Mouse (Mus musculus): ENCODE results near the gene Map1b. TPM values are rescaled to one million over a fixed set of nuclear protein-coding genes. Genes with fewer than 3 reads are reported as not detected.
A peak's percentile ranks its signal among the peaks of the same experiment; 100 is the strongest.

Gene Map1b
- polyA plus RNA-seq, 1 experiment from 2014 or later: 23.4 TPM

DNA sequence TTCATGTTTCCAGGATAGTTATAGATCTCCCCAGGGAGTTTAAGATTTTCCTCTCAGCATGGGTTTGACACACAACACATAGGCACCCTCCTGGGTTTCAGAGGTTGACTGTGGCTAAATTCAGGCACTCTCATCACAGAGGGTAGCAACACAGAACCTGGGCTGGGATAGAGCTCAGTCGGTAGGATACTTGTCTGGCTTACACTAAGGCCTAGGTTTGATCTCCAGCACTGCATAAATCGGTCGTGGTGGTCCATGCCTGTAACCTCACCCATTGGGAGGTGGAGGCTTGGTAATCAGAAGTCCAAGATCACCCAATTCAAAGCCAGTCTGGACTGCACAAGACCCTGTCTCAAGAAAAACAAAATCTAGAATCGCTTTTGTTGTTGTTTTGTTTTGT is 68.1 kb downstream of the Map1b start:
- H3K4me2 ChIP-seq (ENCODE audit: low read length): no peak overlapping the region
- 75% methylated on average over 4 of the region's 4 CpGs for WGBS
- ATAC-seq (replicated peaks; ENCODE audit: low FRiP score, low read depth): no peak

DNA sequence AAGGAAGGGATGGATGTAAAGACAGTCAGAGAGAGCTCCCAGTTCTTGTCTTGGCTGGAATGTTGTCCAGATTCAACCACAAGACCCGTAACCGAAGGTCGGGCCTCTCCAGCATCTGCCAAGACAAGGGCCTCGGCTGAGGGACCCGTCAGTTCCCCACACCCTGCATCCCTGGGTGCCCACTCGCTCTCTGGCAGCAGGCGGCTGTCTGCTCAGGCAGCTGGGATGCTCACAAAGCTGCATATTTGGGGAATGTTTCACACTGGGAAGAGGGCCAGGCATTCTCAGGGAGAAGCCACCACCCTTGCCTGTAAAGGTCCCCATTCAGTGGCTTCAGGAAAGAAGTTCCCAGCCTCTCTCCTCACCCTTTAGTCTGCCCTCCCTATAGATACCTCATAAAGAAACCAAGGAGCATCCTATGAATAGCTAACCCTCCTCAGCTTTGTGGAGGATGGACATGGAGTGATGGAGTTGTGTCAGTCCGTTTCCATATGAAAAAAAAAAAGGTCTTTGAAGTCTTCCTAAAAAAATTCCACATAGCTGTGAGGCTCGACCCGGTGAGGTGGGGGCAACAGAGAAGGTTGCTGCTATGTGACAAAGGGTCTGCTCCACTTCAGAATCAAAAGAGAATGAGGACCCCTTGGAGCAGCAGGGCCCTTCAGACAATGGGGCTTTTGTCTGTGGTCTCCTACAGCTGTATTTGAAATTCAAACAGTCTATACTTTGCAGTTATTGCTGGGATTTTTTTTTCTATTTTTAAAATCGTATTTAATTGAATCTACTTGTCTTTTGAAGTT is 68.7 kb downstream of the Map1b start:
- ATAC-seq (replicated peaks; ENCODE audit: low FRiP score, low read depth): no peak
- H3K27ac ChIP-seq: no peak overlapping the region
- no peaks in the 10 kb centered on the region for H3K9me3 ChIP-seq (replicated peaks; ENCODE audit: low read length)
- no peak overlapping the region for H3K4me3 ChIP-seq (replicated peaks; ENCODE audit: low read depth, low read length)
- 0 out of 2 replicates have a peak, but pooled peaks cover 2% of the 10 kb centered on the region for H3K36me3 ChIP-seq (ENCODE audit: insufficient read depth, low read length)
- H3K4me1 ChIP-seq (replicated peaks; ENCODE audit: insufficient read depth, low read length): peaks cover 11% of the 10 kb centered on the region; the same call in 1 of the 2 replicates
- no peak overlapping the region for H3K9ac ChIP-seq (ENCODE audit: low read depth, low read length)
- no peak overlapping the region for H3K4me2 ChIP-seq (ENCODE audit: low read length)
- TF ChIP-seq CTCF (IDR thresholded peaks at IDR 0.05; ENCODE audit: low read depth): no peak
- 68% methylated on average over 11 of the region's 11 CpGs for WGBS
- H3K27me3 ChIP-seq (ENCODE audit: insufficient read depth, low read length): no peaks in the 10 kb centered on the region
- no peak for DNase-seq (ENCODE audit: low spot score)

More for the DNA sequence above, 68.1 kb downstream of the Map1b start:
- DNase-seq (ENCODE audit: low spot score): no peak
- Histone ChIP-seq H3K36me3 (ENCODE audit: insufficient read depth, low read length) (no peaks in the 10 kb centered on the region), H3K9ac (ENCODE audit: low read depth, low read length) (no peak overlapping the region), H3K4me3 (replicated peaks; ENCODE audit: low read depth, low read length) (no peak overlapping the region), H3K4me1 (replicated peaks; ENCODE audit: insufficient read depth, low read length) (peaks cover 11% of the 10 kb centered on the region; the same call in 1 of the 2 replicates), H3K27me3 (ENCODE audit: insufficient read depth, low read length) (no peaks in the 10 kb centered on the region), H3K9me3 (replicated peaks; ENCODE audit: low read length) (no peaks in the 10 kb centered on the region), H3K27ac (no peak overlapping the region)
- no peak for TF ChIP-seq CTCF (IDR thresholded peaks at IDR 0.05; ENCODE audit: low read depth)

- DNase-seq (ENCODE audit: low spot score) (no peak), ATAC-seq (replicated peaks; ENCODE audit: low FRiP score, low read depth) (no peak)
- H3K27ac ChIP-seq: no peak overlapping the region
- H3K4me2 ChIP-seq (ENCODE audit: low read length): no peak overlapping the region
- H3K36me3 ChIP-seq (ENCODE audit: insufficient read depth, low read length): 0 out of 2 replicates have a peak, but pooled peaks cover 3% of the 10 kb centered on the region
- no peak overlapping the region for H3K9ac ChIP-seq (ENCODE audit: low read depth, low read length)
- WGBS: 87% methylated on average over 7 of the region's 7 CpGs
- no peak for TF ChIP-seq CTCF (IDR thresholded peaks at IDR 0.05; ENCODE audit: low read depth)
- H3K9me3 ChIP-seq (replicated peaks; ENCODE audit: low read length): no peaks in the 10 kb centered on the region
- H3K4me1 ChIP-seq (replicated peaks; ENCODE audit: insufficient read depth, low read length): peaks cover 11% of the 10 kb centered on the region; the same call in 1 of the 2 replicates
- H3K27me3 ChIP-seq (ENCODE audit: insufficient read depth, low read length): no peaks in the 10 kb centered on the region
- no peak overlapping the region for H3K4me3 ChIP-seq (replicated peaks; ENCODE audit: low read depth, low read length)
Observed at GRCm38 (mm10) chr13:99447002-99447401, 69.3 kb downstream of the Map1b start.

- Histone ChIP-seq H3K27ac (no peak overlapping the region), H3K4me2 (ENCODE audit: low read length) (peak overlapping the region; percentile 18), H3K9ac (ENCODE audit: low read depth, low read length) (0 out of 2 replicates have a peak overlapping the region, but pooled peaks have one; percentile 18), H3K4me1 (replicated peaks; ENCODE audit: insufficient read depth, low read length) (peaks cover 11% of the 10 kb centered on the region; the same call in 1 of the 2 replicates), H3K9me3 (replicated peaks; ENCODE audit: low read length) (no peaks in the 10 kb centered on the region), H3K4me3 (replicated peaks; ENCODE audit: low read depth, low read length) (no peak overlapping the region), H3K27me3 (ENCODE audit: insufficient read depth, low read length) (no peaks in the 10 kb centered on the region), H3K36me3 (ENCODE audit: insufficient read depth, low read length) (0 out of 2 replicates have a peak, but pooled peaks cover 3% of the 10 kb centered on the region)
- DNase-seq (ENCODE audit: low spot score) (peak; percentile 54), ATAC-seq (replicated peaks; ENCODE audit: low FRiP score, low read depth) (no peak)
- TF ChIP-seq CTCF (IDR thresholded peaks at IDR 0.05; ENCODE audit: low read depth): no peak
- 3% methylated on average over 6 of the region's 6 CpGs for WGBS
Observed at GRCm38 (mm10) chr13:99444880-99445279, 71.5 kb downstream of the Map1b start.

DNA sequence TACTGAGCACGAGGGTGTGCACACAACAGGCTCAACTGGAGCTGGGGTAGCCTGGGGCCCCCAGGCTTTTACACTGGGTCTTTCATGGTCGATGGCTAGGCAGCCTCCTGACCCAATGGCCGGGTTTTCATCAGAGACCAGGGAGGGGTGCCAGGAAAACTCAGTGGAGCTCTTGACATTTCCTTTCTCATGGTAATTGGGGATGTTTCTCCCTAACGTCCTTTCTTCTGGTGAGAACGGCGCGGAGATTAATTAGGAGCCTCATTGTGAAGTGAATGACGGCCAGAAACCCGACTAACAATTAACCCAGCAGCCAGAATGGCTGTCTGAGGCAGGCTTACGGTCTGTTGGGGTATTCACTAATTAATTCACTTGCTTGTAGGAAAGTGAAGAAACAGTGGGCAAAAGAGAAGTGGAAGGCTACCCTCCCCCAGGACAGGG is 71.9 kb downstream of the Map1b start:
- Histone ChIP-seq H3K9me3 (replicated peaks; ENCODE audit: low read length) (no peaks in the 10 kb centered on the region), H3K4me3 (replicated peaks; ENCODE audit: low read depth, low read length) (no peak overlapping the region), H3K27me3 (ENCODE audit: insufficient read depth, low read length) (no peaks in the 10 kb centered on the region), H3K4me1 (replicated peaks; ENCODE audit: insufficient read depth, low read length) (peaks cover 11% of the 10 kb centered on the region; the same call in 1 of the 2 replicates), H3K4me2 (ENCODE audit: low read length) (peak overlapping the region; percentile 18), H3K27ac (no peak overlapping the region), H3K9ac (ENCODE audit: low read depth, low read length) (0 out of 2 replicates have a peak overlapping the region, but pooled peaks have one; percentile 18), H3K36me3 (ENCODE audit: insufficient read depth, low read length) (0 out of 2 replicates have a peak, but pooled peaks cover 3% of the 10 kb centered on the region)
- no peak for TF ChIP-seq CTCF (IDR thresholded peaks at IDR 0.05; ENCODE audit: low read depth)
- ATAC-seq (replicated peaks; ENCODE audit: low FRiP score, low read depth) (no peak), DNase-seq (ENCODE audit: low spot score) (no peak)
- WGBS: 16% methylated on average over 10 of the region's 10 CpGs

- Histone ChIP-seq H3K4me2 (ENCODE audit: low read length) (no peak overlapping the region), H3K36me3 (ENCODE audit: insufficient read depth, low read length) (0 out of 2 replicates have a peak, but pooled peaks cover 3% of the 10 kb centered on the region), H3K27me3 (ENCODE audit: insufficient read depth, low read length) (no peaks in the 10 kb centered on the region), H3K9me3 (replicated peaks; ENCODE audit: low read length) (no peaks in the 10 kb centered on the region), H3K4me1 (replicated peaks; ENCODE audit: insufficient read depth, low read length) (peaks cover 11% of the 10 kb centered on the region; the same call in 1 of the 2 replicates), H3K27ac (no peak overlapping the region), H3K9ac (ENCODE audit: low read depth, low read length) (no peak overlapping the region), H3K4me3 (replicated peaks; ENCODE audit: low read depth, low read length) (no peak overlapping the region)
- ATAC-seq (replicated peaks; ENCODE audit: low FRiP score, low read depth) (no peak), DNase-seq (ENCODE audit: low spot score) (no peak)
- TF ChIP-seq CTCF (IDR thresholded peaks at IDR 0.05; ENCODE audit: low read depth): no peak
- 86% methylated on average over 7 of the region's 7 CpGs for WGBS
Observed at GRCm38 (mm10) chr13:99443484-99444175, 72.7 kb downstream of the Map1b start.
